Mouse (Mus musculus) liver, adult (tissue): Measurements from ENCODE around the gene Klra7.
"Not testable (repeated sequence)": the region's sequence is repeated elsewhere in the genome, so short reads cannot be mapped to it uniquely, and the experiment has no call there.

Experiments
- GATA4 ChIP-seq: IDR thresholded peaks from 2 replicates; pipeline ENCODE4 v1.6.1; 2014; ENCODE audit warnings: mild to moderate bottlenecking, low read length; ENCODE audit not compliant: insufficient replicate concordance

The Klra7 gene

DNA sequence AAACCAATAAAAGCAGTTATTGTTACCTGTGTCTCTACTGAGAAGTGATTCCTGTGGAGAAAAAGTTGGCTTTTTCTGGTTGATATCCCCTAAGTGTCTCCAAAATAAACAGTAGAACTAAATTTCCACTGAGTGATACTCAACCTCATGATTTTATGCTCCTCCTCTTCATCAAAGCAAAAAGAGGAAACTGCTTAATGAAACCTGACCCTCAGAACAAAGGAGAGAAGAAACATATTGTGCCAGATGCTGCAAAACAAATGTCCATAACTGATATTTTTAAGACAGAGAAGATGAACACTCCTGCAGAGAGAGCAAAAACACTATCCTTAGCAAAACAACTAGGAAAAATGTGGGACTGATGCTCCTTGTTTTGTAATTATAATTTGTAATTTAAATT lies at the start of gene Klra7:
Klra7 (minus strand) TSS at position 101 of the 400 bp plus-strand sequence.
- TF ChIP-seq GATA4, result no peak

DNA sequence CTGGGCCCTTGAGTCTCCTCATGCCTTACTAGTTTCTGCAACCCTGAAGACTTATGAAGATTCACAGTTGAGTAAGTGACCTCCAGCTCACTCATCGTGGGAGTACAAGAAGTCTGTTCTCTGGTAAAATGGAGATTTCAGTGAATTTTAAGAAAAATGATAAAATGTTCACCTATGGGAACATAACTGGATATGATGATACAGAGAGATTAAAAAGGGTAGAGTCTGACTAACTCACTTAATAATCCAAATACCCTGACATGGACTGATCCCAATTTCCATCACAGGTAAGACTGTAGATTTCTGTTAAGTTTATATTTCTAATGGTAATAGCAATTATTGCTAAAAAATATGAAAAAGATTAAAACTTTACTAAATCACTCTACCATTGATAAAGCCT lies 48.7 kb upstream of the Klra7 start, which contains the start of gene Klra10:
Klra10 (minus strand) TSS at position 101 of the 400 bp plus-strand sequence.
- not testable (repeated sequence) for TF ChIP-seq GATA4

DNA sequence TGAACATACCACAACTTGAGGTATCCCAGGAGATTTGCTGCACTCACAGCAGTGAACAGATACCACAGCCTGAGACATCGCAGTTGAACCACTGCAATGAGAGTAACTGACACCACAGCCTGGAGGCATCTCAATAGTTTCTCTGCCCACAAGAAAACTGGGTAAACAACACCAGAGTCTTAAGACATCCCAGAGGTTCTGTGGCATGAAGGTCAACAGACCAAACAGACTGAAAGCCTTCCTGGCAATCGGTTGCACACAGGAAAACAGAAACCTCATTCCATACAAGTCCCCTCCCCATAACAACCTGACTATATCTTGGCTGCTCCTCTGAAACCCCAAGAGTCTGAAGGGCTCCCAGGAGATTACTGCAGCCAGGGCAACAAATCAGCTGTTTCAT lies 22.2 kb upstream of the Klra7 start:
- no peak for TF ChIP-seq GATA4

DNA sequence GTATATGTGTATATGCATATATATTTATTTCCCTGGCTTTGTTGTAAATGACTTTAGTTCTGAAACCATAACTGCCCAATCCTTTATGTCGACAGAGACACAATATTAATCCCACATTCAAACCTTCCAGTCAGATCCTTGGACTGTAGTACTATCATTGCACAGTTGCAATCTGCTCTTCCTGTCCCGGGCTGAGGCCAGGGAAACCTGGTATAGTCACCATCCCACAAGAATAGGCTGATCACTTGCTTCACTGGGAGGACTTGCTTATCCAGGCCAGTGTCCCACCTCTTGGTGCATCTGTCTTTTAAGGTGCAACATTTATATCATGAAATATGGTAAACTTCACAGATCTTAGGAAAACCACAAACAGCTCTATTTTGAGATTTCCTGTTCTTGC lies 4.4 kb upstream of the Klra7 start:
- TF ChIP-seq GATA4, result no peak

DNA sequence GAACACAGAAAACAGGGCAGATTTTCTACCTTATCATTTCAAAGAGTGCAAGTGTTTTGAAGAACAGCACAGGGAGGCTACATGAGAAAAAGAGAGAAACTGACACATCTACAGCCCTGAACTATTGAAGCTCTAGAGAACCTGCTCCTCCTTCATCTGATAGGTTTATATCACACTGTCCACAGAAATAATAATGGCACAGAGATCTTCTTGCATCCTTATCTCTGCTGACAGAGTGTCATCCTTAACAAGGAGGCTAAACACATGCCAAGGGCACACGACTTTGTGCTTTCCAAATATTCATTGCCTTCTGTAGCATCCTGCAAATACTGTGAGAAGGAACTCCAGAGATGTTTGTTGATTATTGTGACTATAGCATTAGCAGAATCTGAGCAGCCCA lies 3.5 kb upstream of the Klra7 start:
- TF ChIP-seq GATA4, result no peak

DNA sequence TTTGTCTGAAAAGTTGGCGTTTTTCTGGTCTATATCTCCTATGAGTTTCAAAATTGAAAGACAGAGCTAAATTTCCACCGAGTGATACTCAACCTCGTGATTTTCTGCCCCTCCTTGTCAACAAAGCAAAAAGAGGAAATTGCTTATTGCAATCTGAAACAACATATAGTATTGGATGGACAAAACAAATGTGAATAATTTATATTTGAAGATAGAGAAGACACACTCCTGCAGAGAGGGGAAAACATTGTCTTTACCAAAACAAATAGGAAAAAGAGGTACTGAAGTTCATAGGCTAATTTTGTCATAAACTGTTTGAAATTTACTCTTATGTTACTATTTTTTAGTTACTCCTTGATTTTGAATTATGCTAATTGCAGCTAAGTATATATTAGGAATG lies 40.1 kb downstream of the Klra7 start, which contains the start of gene Klra9:
Klra9 (minus strand) TSS at position 101 of the 400 bp plus-strand sequence.
- TF ChIP-seq GATA4, result not testable (repeated sequence)
